Mouse (Mus musculus): Measurements from ENCODE around the gene Agpat1.

Gene Agpat1

GRCm38 (mm10) chr17:34645831-34646511, 41.9 kb downstream of the Agpat1 start:
- H3K27me3 ChIP-seq (ENCODE audit: insufficient read depth, low read length), result no peaks in the 10 kb centered on the region
- no peaks in the 10 kb centered on the region for H3K9me3 ChIP-seq (ENCODE audit: low read length)
- H3K4me3 ChIP-seq (replicated peaks; ENCODE audit: low read length), result peak overlapping the region; percentile 100
- peaks cover 34% of the 10 kb centered on the region for H3K36me3 ChIP-seq (ENCODE audit: insufficient read depth, low read length)
- H3K4me1 ChIP-seq (replicated peaks; ENCODE audit: low read depth, low read length), result peaks cover 59% of the 10 kb centered on the region
- TF ChIP-seq POU5F1 (IDR thresholded peaks at IDR 0.05; ENCODE audit: borderline replicate concordance, low read length) (no peak), CTCF (conservative IDR thresholded peaks at IDR 0.05; ENCODE audit: low read length) (no peak), NANOG (IDR thresholded peaks at IDR 0.05; ENCODE audit: borderline replicate concordance, low read length) (no peak)

DNA sequence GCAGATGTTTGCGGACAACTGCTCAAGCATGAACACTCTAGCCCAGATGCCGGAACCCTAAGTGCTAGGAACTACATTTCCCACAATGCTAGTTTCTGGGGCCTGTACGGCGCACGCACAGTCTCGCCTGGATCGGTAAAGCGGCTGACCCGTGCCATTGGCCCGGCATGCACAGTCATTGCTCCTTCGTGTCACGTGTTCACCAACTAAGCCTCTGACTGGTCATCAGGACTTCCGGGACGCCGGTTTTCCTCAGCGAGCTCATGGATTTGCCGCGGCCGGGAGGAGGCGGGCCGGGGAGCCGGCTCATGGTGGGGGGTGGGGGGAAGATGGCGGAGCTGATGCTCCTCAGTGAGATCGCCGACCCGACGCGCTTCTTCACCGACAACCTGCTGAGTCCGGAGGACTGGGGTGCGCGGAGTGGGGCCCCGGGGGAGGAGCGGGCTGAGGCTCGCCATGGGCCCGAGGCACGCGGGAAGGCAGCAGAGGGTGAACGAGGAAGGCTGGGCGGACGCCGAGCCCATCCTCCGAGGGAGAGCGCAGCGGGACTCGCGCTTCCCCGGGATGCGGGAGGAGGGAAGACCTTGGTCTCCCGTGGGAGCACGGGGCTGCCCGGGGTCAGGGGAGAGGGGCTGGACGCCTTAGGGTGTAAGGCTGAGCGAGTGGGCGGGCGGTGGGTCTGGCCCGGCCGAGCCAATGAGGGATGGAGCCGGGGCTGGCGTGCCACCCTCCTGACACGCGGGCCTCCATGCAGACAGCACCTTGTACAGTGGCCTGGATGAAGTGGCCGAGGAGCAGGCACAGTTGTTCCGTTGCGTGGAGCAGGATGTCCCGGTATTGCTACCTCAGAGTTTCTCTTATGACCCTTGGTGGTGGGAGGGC, 43.1 kb downstream of the Agpat1 start, which contains the start of gene Atf6b:
TSS of gene Atf6b (plus strand) at position 241 of the 882 bp plus-strand sequence.
- peaks cover 61% of the 10 kb centered on the region for H3K4me1 ChIP-seq (replicated peaks; ENCODE audit: low read depth, low read length)

DNA sequence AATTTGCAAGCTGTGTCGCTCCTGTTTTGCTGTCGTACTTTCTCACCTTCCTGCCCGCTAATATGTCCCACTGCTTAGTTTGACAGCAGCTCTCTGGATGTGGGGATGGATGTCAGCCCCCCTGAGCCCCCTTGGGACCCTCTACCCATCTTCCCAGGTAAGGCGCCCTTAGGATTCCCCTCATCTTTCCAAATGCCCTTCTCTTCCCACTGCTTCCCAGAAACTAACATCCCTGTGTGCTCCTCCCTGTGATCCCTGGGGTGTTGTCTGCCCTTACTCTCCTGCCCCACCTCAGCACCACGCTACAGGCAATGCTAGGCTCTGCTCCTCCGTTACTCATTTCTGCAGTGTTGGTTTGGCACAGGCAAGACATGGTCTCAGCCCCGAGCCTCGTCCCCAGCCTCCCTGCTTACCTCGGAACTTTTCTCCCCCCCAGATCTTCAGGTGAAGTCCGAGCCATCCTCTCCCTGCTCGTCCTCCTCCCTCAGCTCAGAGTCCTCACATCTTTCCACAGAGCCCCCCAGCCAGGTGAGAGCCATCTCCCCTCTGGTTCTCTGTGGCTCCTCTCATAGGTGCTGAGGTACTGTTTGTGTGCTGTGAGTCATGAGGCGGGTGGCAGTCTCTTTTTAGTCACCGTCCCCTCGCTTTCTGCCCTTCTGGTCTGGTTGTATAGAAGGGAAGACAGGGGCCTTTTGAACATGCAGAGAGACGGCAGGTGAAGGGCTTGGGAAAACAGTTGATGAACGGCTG, 44.3 kb downstream of the Agpat1 start:
- H3K36me3 ChIP-seq (ENCODE audit: insufficient read depth, low read length), result peaks cover 58% of the 10 kb centered on the region
- no peaks in the 10 kb centered on the region for H3K9me3 ChIP-seq (ENCODE audit: low read length)
- H3K27me3 ChIP-seq (ENCODE audit: insufficient read depth, low read length), result no peaks in the 10 kb centered on the region
- H3K4me1 ChIP-seq (replicated peaks; ENCODE audit: low read depth, low read length), result peaks cover 67% of the 10 kb centered on the region
- TF ChIP-seq NANOG (IDR thresholded peaks at IDR 0.05; ENCODE audit: borderline replicate concordance, low read length) (no peak), POU5F1 (IDR thresholded peaks at IDR 0.05; ENCODE audit: borderline replicate concordance, low read length) (no peak)
- H3K4me3 ChIP-seq (replicated peaks; ENCODE audit: low read length), result peak overlapping the region; percentile 100

More for the DNA sequence above, 43.1 kb downstream of the Agpat1 start, which contains the start of gene Atf6b:
- H3K36me3 ChIP-seq (ENCODE audit: insufficient read depth, low read length), result peaks cover 46% of the 10 kb centered on the region
- no peak for TF ChIP-seq NANOG (IDR thresholded peaks at IDR 0.05; ENCODE audit: borderline replicate concordance, low read length)
- TF ChIP-seq POU5F1 (IDR thresholded peaks at IDR 0.05; ENCODE audit: borderline replicate concordance, low read length), result no peak
- no peak for TF ChIP-seq CTCF (conservative IDR thresholded peaks at IDR 0.05; ENCODE audit: low read length)
- H3K9me3 ChIP-seq (ENCODE audit: low read length), result no peaks in the 10 kb centered on the region
- no peaks in the 10 kb centered on the region for H3K27me3 ChIP-seq (ENCODE audit: insufficient read depth, low read length)
- peak within 1 kb of the TSS; percentile 100 for H3K4me3 ChIP-seq (replicated peaks; ENCODE audit: low read length)

- peaks cover 70% of the 10 kb centered on the region for H3K4me1 ChIP-seq (replicated peaks; ENCODE audit: low read depth, low read length)
- H3K36me3 ChIP-seq (ENCODE audit: insufficient read depth, low read length), result peaks cover 68% of the 10 kb centered on the region
- H3K4me3 ChIP-seq (replicated peaks; ENCODE audit: low read length), result no peak overlapping the region
- H3K9me3 ChIP-seq (ENCODE audit: low read length), result no peaks in the 10 kb centered on the region
- TF ChIP-seq CTCF (conservative IDR thresholded peaks at IDR 0.05; ENCODE audit: low read length) (no peak), POU5F1 (IDR thresholded peaks at IDR 0.05; ENCODE audit: borderline replicate concordance, low read length) (no peak), NANOG (IDR thresholded peaks at IDR 0.05; ENCODE audit: borderline replicate concordance, low read length) (no peak)
- H3K27me3 ChIP-seq (ENCODE audit: insufficient read depth, low read length), result no peaks in the 10 kb centered on the region
Measured at GRCm38 (mm10) chr17:34649106-34649864, 45.2 kb downstream of the Agpat1 start.

DNA sequence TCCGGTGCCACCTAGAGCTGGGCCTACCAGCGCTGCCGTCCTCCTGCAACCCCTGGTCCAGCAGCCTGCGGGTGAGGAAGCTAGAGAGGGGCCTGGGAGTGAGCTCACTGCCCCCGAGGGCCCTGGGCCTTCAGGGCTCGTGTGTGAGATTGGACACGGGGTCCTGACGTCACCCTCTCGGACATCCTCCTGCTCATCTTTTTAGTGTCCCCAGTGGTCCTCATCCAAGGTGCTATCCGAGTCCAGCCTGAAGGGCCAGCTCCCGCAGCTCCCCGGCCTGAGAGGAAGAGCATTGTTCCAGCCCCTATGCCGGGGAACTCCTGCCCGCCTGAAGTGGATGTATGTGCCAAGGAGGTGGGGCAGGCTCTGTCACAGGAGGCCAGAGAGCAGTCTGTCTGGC, 46.7 kb downstream of the Agpat1 start:
- Histone ChIP-seq H3K9me3 (ENCODE audit: low read length) (no peaks in the 10 kb centered on the region), H3K4me1 (replicated peaks; ENCODE audit: low read depth, low read length) (peaks cover 71% of the 10 kb centered on the region), H3K27me3 (ENCODE audit: insufficient read depth, low read length) (no peaks in the 10 kb centered on the region), H3K4me3 (replicated peaks; ENCODE audit: low read length) (no peak overlapping the region), H3K36me3 (ENCODE audit: insufficient read depth, low read length) (peaks cover 78% of the 10 kb centered on the region)
- no peak for TF ChIP-seq CTCF (conservative IDR thresholded peaks at IDR 0.05; ENCODE audit: low read length)
- no peak for TF ChIP-seq POU5F1 (IDR thresholded peaks at IDR 0.05; ENCODE audit: borderline replicate concordance, low read length)
- no peak for TF ChIP-seq NANOG (IDR thresholded peaks at IDR 0.05; ENCODE audit: borderline replicate concordance, low read length)

DNA sequence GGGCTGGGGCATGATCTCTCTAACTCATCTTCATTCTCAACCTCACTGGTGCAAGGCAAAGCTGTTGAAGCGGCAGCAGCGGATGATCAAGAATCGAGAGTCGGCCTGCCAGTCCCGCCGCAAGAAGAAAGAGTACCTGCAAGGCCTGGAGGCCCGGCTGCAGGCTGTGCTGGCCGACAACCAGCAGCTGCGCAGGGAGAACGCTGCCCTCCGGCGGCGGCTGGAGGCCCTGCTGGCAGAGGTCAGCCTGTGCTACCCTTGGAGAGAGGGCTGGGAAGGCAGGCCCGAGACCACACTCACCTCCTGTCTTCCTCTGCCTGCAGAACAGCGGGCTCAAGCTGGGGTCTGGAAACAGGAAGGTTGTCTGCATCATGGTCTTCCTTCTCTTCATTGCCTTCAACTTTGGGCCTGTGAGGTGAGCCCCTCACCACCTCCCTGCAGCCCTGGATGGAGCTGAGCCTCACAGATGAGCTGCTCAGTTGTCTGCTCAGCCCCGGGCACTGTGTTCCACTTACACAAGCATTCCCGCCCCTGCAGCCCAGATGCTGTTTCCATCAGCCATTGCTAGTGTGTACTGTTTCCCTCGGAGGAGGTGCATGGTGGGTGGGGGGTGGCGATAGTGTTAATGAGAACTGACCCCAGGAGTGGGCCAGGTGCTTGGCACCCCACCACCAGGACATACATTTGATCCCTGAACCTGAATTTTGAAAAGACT, 47.6 kb downstream of the Agpat1 start:
- Histone ChIP-seq H3K4me1 (replicated peaks; ENCODE audit: low read depth, low read length) (peaks cover 71% of the 10 kb centered on the region), H3K36me3 (ENCODE audit: insufficient read depth, low read length) (peaks cover 82% of the 10 kb centered on the region), H3K4me3 (replicated peaks; ENCODE audit: low read length) (no peak overlapping the region), H3K27me3 (ENCODE audit: insufficient read depth, low read length) (no peaks in the 10 kb centered on the region), H3K9me3 (ENCODE audit: low read length) (no peaks in the 10 kb centered on the region)
- TF ChIP-seq CTCF (conservative IDR thresholded peaks at IDR 0.05; ENCODE audit: low read length) (0 out of 2 replicates have a peak, but pooled peaks have one; percentile 2), NANOG (IDR thresholded peaks at IDR 0.05; ENCODE audit: borderline replicate concordance, low read length) (no peak), POU5F1 (IDR thresholded peaks at IDR 0.05; ENCODE audit: borderline replicate concordance, low read length) (no peak)

- no peaks in the 10 kb centered on the region for H3K9me3 ChIP-seq (ENCODE audit: low read length)
- H3K36me3 ChIP-seq (ENCODE audit: insufficient read depth, low read length), result peaks cover 82% of the 10 kb centered on the region
- TF ChIP-seq NANOG (IDR thresholded peaks at IDR 0.05; ENCODE audit: borderline replicate concordance, low read length) (no peak), POU5F1 (IDR thresholded peaks at IDR 0.05; ENCODE audit: borderline replicate concordance, low read length) (no peak), CTCF (conservative IDR thresholded peaks at IDR 0.05; ENCODE audit: low read length) (no peak)
- no peaks in the 10 kb centered on the region for H3K27me3 ChIP-seq (ENCODE audit: insufficient read depth, low read length)
- no peak overlapping the region for H3K4me3 ChIP-seq (replicated peaks; ENCODE audit: low read length)
- peaks cover 76% of the 10 kb centered on the region for H3K4me1 ChIP-seq (replicated peaks; ENCODE audit: low read depth, low read length)
Measured at GRCm38 (mm10) chr17:34652546-34652945, 48.5 kb downstream of the Agpat1 start.

Data from E14TG2a.4 (cell line).